Mouse (Mus musculus): Measurements from ENCODE around the gene Ola1. TPM values are rescaled to one million over a fixed set of nuclear protein-coding genes. Genes with fewer than 3 reads are reported as not detected.

The Ola1 gene
- 10 to 100 TPM; 33.0 to 40.5 TPM for total RNA-seq (2023)

GRCm38 (mm10) chr2:73218913-73219312 lies at the start of gene Ola1:
TSS of gene Ola1 (minus strand) at chr2:73218924.

Other genes starting within 250 kb of the Ola1 start
- gene Sp3, start 238.5 kb downstream of the Ola1 start, total RNA-seq (2023) = 100 to 1,000 TPM; 164 to 185 TPM
- not detected for gene Gm11084, start 232.2 kb downstream of the Ola1 start, total RNA-seq (2023)
- not detected for gene Sp9, start 53.0 kb upstream of the Ola1 start, total RNA-seq (2023)
- gene Scrn3, start 93.7 kb upstream of the Ola1 start, total RNA-seq (2023) = 1 to 10 TPM; 2.9 to 4.6 TPM
- 10 to 100 TPM; 26.8 to 30.2 TPM for gene Cir1, start 93.8 kb upstream of the Ola1 start, total RNA-seq (2023)
- gene Gpr155, start 167.6 kb upstream of the Ola1 start, total RNA-seq (2023) = 10 to 100 TPM; 20.7 to 28.8 TPM